11 mouse cellular contexts compared by ENCODE assay signal in genomic region chr12:26733822-26734557, GRCm38 (mm10).
DNase-seq lines count a peak whose midpoint lies in the region; ATAC-seq and TF ChIP-seq lines count a peak whose summit lies in the region.
"Had no signal": no experiment of that assay in that cellular context is flagged by ENCODE, and none has a peak within 500 bp of the region (broad histone marks: within the 10 kb centered on the region; RNA-seq: fewer than 3 reads in every experiment).

No protein-coding gene starts in this region.

- H3K4me2 ChIP-seq in forebrain, postnatal 0 days (ENCODE audit: low read depth), result no peak overlapping the region
- no peak overlapping the region for H3K4me2 ChIP-seq in limb, embryonic 13.5 days (replicated peaks)
- H3K4me2 ChIP-seq in heart, embryonic 11.5 days, result no peak overlapping the region
- H3K4me2 ChIP-seq: limb, embryonic 15.5 days had no signal

- WGBS in forebrain, postnatal 0 days, result 23% methylated on average over 4 of the region's 4 CpGs
- WGBS in limb, embryonic 13.5 days, result 12% methylated on average over 4 of the region's 4 CpGs
- WGBS in heart, embryonic 11.5 days (ENCODE audit: insufficient replicate concordance), result 53% methylated on average over 4 of the region's 4 CpGs

- CTCF ChIA-PET in Patski (lab: Charles Lee), result no interaction called here

- no peaks in the 10 kb centered on the region for H3K36me3 ChIP-seq in forebrain, postnatal 0 days (ENCODE audit: insufficient read depth)
- H3K36me3 ChIP-seq in limb, embryonic 13.5 days, result no peaks in the 10 kb centered on the region
- no peaks in the 10 kb centered on the region for H3K36me3 ChIP-seq in heart, embryonic 11.5 days (ENCODE audit: control insufficient read depth, insufficient read depth, low read length)
- H3K36me3 ChIP-seq: limb, embryonic 15.5 days had no signal

- H3K4me1 ChIP-seq in forebrain, postnatal 0 days (ENCODE audit: insufficient read depth), result no peaks in the 10 kb centered on the region
- H3K4me1 ChIP-seq in limb, embryonic 13.5 days, result peaks cover 17% of the 10 kb centered on the region
- H3K4me1 ChIP-seq in heart, embryonic 11.5 days (ENCODE audit: control insufficient read depth, insufficient read depth, low read length), result no peaks in the 10 kb centered on the region
- H3K4me1 ChIP-seq: limb, embryonic 15.5 days; megakaryocyte, embryonic 14.5 days had no signal

- no peak overlapping the region for H3K9ac ChIP-seq in forebrain, postnatal 0 days
- no peak overlapping the region for H3K9ac ChIP-seq in limb, embryonic 13.5 days
- H3K9ac ChIP-seq in heart, embryonic 11.5 days (ENCODE audit: low read depth, low read length), result no peak overlapping the region
- H3K9ac ChIP-seq: limb, embryonic 15.5 days had no signal

- H3K9me3 ChIP-seq in forebrain, postnatal 0 days (ENCODE audit: low read length), result no peaks in the 10 kb centered on the region
- H3K9me3 ChIP-seq in limb, embryonic 13.5 days, result peaks cover 8% of the 10 kb centered on the region; the same call in 1 of the 2 replicates
- no peaks in the 10 kb centered on the region for H3K9me3 ChIP-seq in heart, embryonic 11.5 days (replicated peaks; ENCODE audit: control insufficient read depth, low read length)
- H3K9me3 ChIP-seq: limb, embryonic 15.5 days had no signal

- H3K27me3 ChIP-seq in Patski, result no peaks in the 10 kb centered on the region
- no peaks in the 10 kb centered on the region for H3K27me3 ChIP-seq in forebrain, postnatal 0 days (ENCODE audit: insufficient read depth, low read length)
- H3K27me3 ChIP-seq in limb, embryonic 13.5 days, result no peaks in the 10 kb centered on the region
- H3K27me3 ChIP-seq in heart, embryonic 11.5 days (ENCODE audit: control insufficient read depth, insufficient read depth, low read length), result no peaks in the 10 kb centered on the region
- H3K27me3 ChIP-seq: limb, embryonic 15.5 days; megakaryocyte, embryonic 14.5 days had no signal

- peak; percentile 68 for TF ChIP-seq CTCF in Patski (IDR thresholded peaks at IDR 0.05)
- peak; percentile 62 for TF ChIP-seq CTCF in forebrain, postnatal 0 days (IDR thresholded peaks at IDR 0.05; ENCODE audit: low read depth)

- ATAC-seq in Patski, result no peak
- peak; percentile 47; the same call in 1 of the 2 replicates for ATAC-seq in forebrain, postnatal 0 days
- 0 out of 2 replicates have a peak, but pooled peaks have one; percentile 51 for ATAC-seq in limb, embryonic 13.5 days (ENCODE audit: low FRiP score, low read depth)
- no peak for ATAC-seq in cerebellum, adult (ENCODE audit: insufficient number of reproducible peaks, low FRiP score, low TSS enrichment)
- ATAC-seq in heart, embryonic 11.5 days (replicated peaks; ENCODE audit: insufficient number of reproducible peaks, low FRiP score, low TSS enrichment), result no peak

- no peak overlapping the region for H3K27ac ChIP-seq in forebrain, postnatal 0 days (ENCODE audit: low read depth, low read length)
- H3K27ac ChIP-seq in limb, embryonic 13.5 days, result no peak overlapping the region
- no peak overlapping the region for H3K27ac ChIP-seq in heart, embryonic 11.5 days (ENCODE audit: low read depth, low read length)
- H3K27ac ChIP-seq: limb, embryonic 15.5 days had no signal

- no peak for DNase-seq in Patski (ENCODE audit: low read depth, low spot score)
- DNase-seq in brain, adult 2 months (ENCODE audit: low read depth, low spot score), result peak; percentile 9
- DNase-seq in forebrain, postnatal 0 days, result peak; percentile 57
- DNase-seq in urinary bladder, postnatal 14 days (ENCODE audit: low spot score), result no peak
- DNase-seq in spleen, postnatal 14 days (ENCODE audit: low spot score in 2 of 2), result no peak
- DNase-seq: heart, postnatal 4 days had no signal

- in situ Hi-C loops in Patski (cut with MboI; ENCODE audit: low pct_unique_long_range_greater_than_20kb), result loop anchor here (10.0 kb wide), 1 partner anchor 591 kb away; no protein-coding TSS in a partner anchor

- POLR2A ChIA-PET in Patski (lab: Charles Lee), result no interaction called here

- no peak overlapping the region for H3K4me3 ChIP-seq in forebrain, postnatal 0 days (ENCODE audit: low read depth, low read length)
- H3K4me3 ChIP-seq in limb, embryonic 13.5 days, result no peak overlapping the region
- no peak overlapping the region for H3K4me3 ChIP-seq in heart, embryonic 11.5 days (ENCODE audit: low read depth, low read length)
- H3K4me3 ChIP-seq: limb, embryonic 15.5 days; megakaryocyte, embryonic 14.5 days had no signal

Comparison
In these comparisons a context has a peak if more than half of its experiments do, and no peak if none do; other contexts are left out.
1. ATAC-seq: peak in forebrain, postnatal 0 days (single experiment) and limb, embryonic 13.5 days (single experiment); none in Patski (single experiment), cerebellum, adult (single experiment) and heart, embryonic 11.5 days (single experiment).
2. DNase-seq: peak in brain, adult 2 months (single experiment) and forebrain, postnatal 0 days (single experiment); none in Patski (single experiment), urinary bladder, postnatal 14 days (single experiment) and spleen, postnatal 14 days (0 of 2).